Mouse (Mus musculus) thymus, adult 2 months (tissue): Measurements from ENCODE around the gene Aatf.

Experiments used
- CTCF ChIP-seq: fragments of 200-500 bp; IDR thresholded peaks from 2 replicates; pipeline ENCODE4 v1.5.1; 2012; ENCODE audit warnings: mild to moderate bottlenecking, control low read depth, low read length, moderate library complexity, borderline replicate concordance; ENCODE audit not compliant: control insufficient read depth, poor library complexity, insufficient read depth; ENCODE audit errors: extremely low read depth
- POLR2A ChIP-seq: fragments of 200-500 bp; IDR thresholded peaks from 2 replicates; pipeline ENCODE4 v1.6.1; 2012; ENCODE audit warnings: mild to moderate bottlenecking, low read length, control low read depth, moderate library complexity; ENCODE audit not compliant: control insufficient read depth, poor library complexity, insufficient read depth; ENCODE audit errors: extremely low read depth

GRCm38 (mm10) chr11:84512031-84512430 is 1.3 kb downstream of the Aatf start:
- TF ChIP-seq CTCF = no peak
- TF ChIP-seq POLR2A = no peak
